Mouse (Mus musculus) CD4-positive naive resting alpha-beta T cell, adult 57 days (primary cell): ENCODE results near the gene 4930453N24Rik. TPM values are rescaled to one million over a fixed set of nuclear protein-coding genes. Genes with fewer than 3 reads are reported as not detected.

Source experiments
- total RNA-seq: library from RNA; stranded (reverse); gene quantifications from one replicate; pipeline ENCODE4 v1.2.4, GENCODE M21; 2023

The 4930453N24Rik gene
- 41.9 TPM for total RNA-seq

DNA sequence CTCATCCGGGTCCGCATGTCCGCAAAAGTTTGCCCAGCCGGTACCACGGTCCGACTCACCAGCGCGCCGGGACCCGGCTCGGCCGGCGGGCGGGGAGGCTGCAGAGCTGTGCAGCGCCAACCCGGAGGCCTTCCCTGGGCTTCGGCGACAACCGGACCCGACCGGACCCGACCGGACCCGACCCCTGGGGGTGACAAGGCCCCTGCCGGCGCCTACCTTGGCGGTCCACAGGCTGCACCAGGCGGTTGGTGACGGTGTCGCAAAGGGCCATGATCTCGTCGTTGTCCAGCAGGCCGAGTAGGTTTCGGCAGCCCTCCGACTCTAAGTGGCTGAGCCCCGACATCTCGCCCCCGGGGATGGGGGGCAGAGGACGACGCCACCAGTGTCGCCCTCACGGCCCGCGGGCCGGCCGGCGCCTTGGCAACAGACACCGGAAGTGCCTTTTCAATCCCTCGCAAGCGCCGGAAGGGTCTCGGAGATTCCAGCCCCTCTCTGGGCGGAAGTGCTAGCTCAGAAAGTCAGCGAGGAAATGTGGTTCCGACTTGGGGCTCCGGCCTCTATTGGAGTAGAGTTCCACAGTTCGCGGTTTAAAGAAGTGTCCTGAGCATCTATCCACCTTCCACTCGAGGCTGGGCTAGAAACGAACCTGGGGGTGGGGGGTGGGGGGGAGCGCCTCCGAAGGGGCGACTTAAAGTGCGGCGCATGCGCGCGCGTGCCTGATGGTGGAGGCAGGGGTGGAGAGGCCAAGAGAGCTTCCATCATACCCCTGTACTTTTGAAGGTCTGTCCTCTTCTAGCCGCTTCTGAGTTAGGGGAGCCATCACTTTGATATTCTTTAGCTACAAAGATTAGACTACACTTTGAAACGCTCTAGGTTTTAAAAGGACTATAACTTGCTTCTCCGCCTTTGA lies at the start of gene 4930453N24Rik:
TSS of gene 4930453N24Rik (minus strand) at position 641 of the 910 bp plus-strand sequence.

Other genes with a start within 250 kb of the 4930453N24Rik start
- not detected for gene Csnka2ip, start 168.8 kb downstream of the 4930453N24Rik start, total RNA-seq
- 31.9 TPM for gene Zfp654, start 80.5 kb upstream of the 4930453N24Rik start, total RNA-seq
- 102 TPM for gene Cggbp1, start 80.8 kb upstream of the 4930453N24Rik start, total RNA-seq